Mouse (Mus musculus): ENCODE results near the gene Mindy3. TPM values are rescaled to one million over a fixed set of nuclear protein-coding genes. Genes with fewer than 3 reads are reported as not detected.

Mindy3 gene
- polyA plus RNA-seq, 1 experiment from 2014 or later, result 35.4 TPM

GRCm38 (mm10) chr2:12418121-12418520 lies 1.1 kb downstream of the Mindy3 start:
- peak overlapping the region; percentile 76 for H3K9ac ChIP-seq (replicated peaks; ENCODE audit: low read length)
- H3K27me3 ChIP-seq (ENCODE audit: insufficient read depth, low read length), result no peaks in the 10 kb centered on the region
- peak overlapping the region; percentile 70 for H3K4me2 ChIP-seq (replicated peaks; ENCODE audit: low read depth, low read length)
- no peak overlapping the region for H3K27ac ChIP-seq (ENCODE audit: low read length)
- peak overlapping the region; percentile 75 for H3K4me3 ChIP-seq (ENCODE audit: low read length)
- WGBS, result 44% methylated on average over 8 of the region's 8 CpGs
- H3K4me1 ChIP-seq (ENCODE audit: insufficient read depth, low read length), result peaks cover 8% of the 10 kb centered on the region
- no peaks in the 10 kb centered on the region for H3K36me3 ChIP-seq (ENCODE audit: insufficient read depth, low read length)
- no peaks in the 10 kb centered on the region for H3K9me3 ChIP-seq (ENCODE audit: low read length)
- no peak for ATAC-seq (ENCODE audit: low FRiP score, low TSS enrichment)

GRCm38 (mm10) chr2:12412309-12412708 lies 7.0 kb downstream of the Mindy3 start:
- Histone ChIP-seq H3K27ac (ENCODE audit: low read length) (no peak overlapping the region), H3K36me3 (ENCODE audit: insufficient read depth, low read length) (no peaks in the 10 kb centered on the region), H3K9me3 (ENCODE audit: low read length) (no peaks in the 10 kb centered on the region), H3K4me2 (replicated peaks; ENCODE audit: low read depth, low read length) (no peak overlapping the region), H3K27me3 (ENCODE audit: insufficient read depth, low read length) (no peaks in the 10 kb centered on the region), H3K4me1 (ENCODE audit: insufficient read depth, low read length) (0 out of 2 replicates have a peak, but pooled peaks cover 8% of the 10 kb centered on the region), H3K9ac (replicated peaks; ENCODE audit: low read length) (no peak overlapping the region), H3K4me3 (ENCODE audit: low read length) (no peak overlapping the region)
- no peak for ATAC-seq (ENCODE audit: low FRiP score, low TSS enrichment)
- WGBS, result 89% methylated on average over 2 of the region's 2 CpGs

- peak; percentile 90 for ATAC-seq (ENCODE audit: low FRiP score, low TSS enrichment)
- H3K9ac ChIP-seq (replicated peaks; ENCODE audit: low read length), result no peak overlapping the region
- H3K4me3 ChIP-seq (ENCODE audit: low read length), result no peak overlapping the region
- no peak overlapping the region for H3K4me2 ChIP-seq (replicated peaks; ENCODE audit: low read depth, low read length)
- 0 out of 2 replicates have a peak, but pooled peaks cover 8% of the 10 kb centered on the region for H3K4me1 ChIP-seq (ENCODE audit: insufficient read depth, low read length)
- no peaks in the 10 kb centered on the region for H3K36me3 ChIP-seq (ENCODE audit: insufficient read depth, low read length)
- 11% methylated on average over 2 of the region's 2 CpGs for WGBS
- H3K9me3 ChIP-seq (ENCODE audit: low read length), result no peaks in the 10 kb centered on the region
- H3K27me3 ChIP-seq (ENCODE audit: insufficient read depth, low read length), result no peaks in the 10 kb centered on the region
- 0 out of 2 replicates have a peak overlapping the region, but pooled peaks have one; percentile 8 for H3K27ac ChIP-seq (ENCODE audit: low read length)
Measured at GRCm38 (mm10) chr2:12411129-12411528, 8.1 kb downstream of the Mindy3 start.

GRCm38 (mm10) chr2:12406737-12407136 lies 12.5 kb downstream of the Mindy3 start:
- no peak overlapping the region for H3K9ac ChIP-seq (replicated peaks; ENCODE audit: low read length)
- H3K4me1 ChIP-seq (ENCODE audit: insufficient read depth, low read length), result 0 out of 2 replicates have a peak, but pooled peaks cover 6% of the 10 kb centered on the region
- no peaks in the 10 kb centered on the region for H3K36me3 ChIP-seq (ENCODE audit: insufficient read depth, low read length)
- WGBS, result 81% methylated on average over 2 of the region's 2 CpGs
- no peak overlapping the region for H3K4me3 ChIP-seq (ENCODE audit: low read length)
- H3K27ac ChIP-seq (ENCODE audit: low read length), result no peak overlapping the region
- ATAC-seq (ENCODE audit: low FRiP score, low TSS enrichment), result no peak
- no peaks in the 10 kb centered on the region for H3K9me3 ChIP-seq (ENCODE audit: low read length)
- no peaks in the 10 kb centered on the region for H3K27me3 ChIP-seq (ENCODE audit: insufficient read depth, low read length)
- no peak overlapping the region for H3K4me2 ChIP-seq (replicated peaks; ENCODE audit: low read depth, low read length)

- Histone ChIP-seq H3K4me3 (ENCODE audit: low read length) (no peak overlapping the region), H3K27ac (ENCODE audit: low read length) (no peak overlapping the region), H3K27me3 (ENCODE audit: insufficient read depth, low read length) (no peaks in the 10 kb centered on the region), H3K36me3 (ENCODE audit: insufficient read depth, low read length) (no peaks in the 10 kb centered on the region), H3K4me2 (replicated peaks; ENCODE audit: low read depth, low read length) (no peak overlapping the region), H3K9me3 (ENCODE audit: low read length) (no peaks in the 10 kb centered on the region), H3K4me1 (ENCODE audit: insufficient read depth, low read length) (no peaks in the 10 kb centered on the region), H3K9ac (replicated peaks; ENCODE audit: low read length) (no peak overlapping the region)
- 84% methylated on average over 3 of the region's 3 CpGs for WGBS
- no peak for ATAC-seq (ENCODE audit: low FRiP score, low TSS enrichment)
Measured at GRCm38 (mm10) chr2:12402469-12402868, 16.8 kb downstream of the Mindy3 start.

- H3K4me2 ChIP-seq (replicated peaks; ENCODE audit: low read depth, low read length), result no peak overlapping the region
- no peaks in the 10 kb centered on the region for H3K36me3 ChIP-seq (ENCODE audit: insufficient read depth, low read length)
- no peak overlapping the region for H3K9ac ChIP-seq (replicated peaks; ENCODE audit: low read length)
- no peaks in the 10 kb centered on the region for H3K4me1 ChIP-seq (ENCODE audit: insufficient read depth, low read length)
- H3K27me3 ChIP-seq (ENCODE audit: insufficient read depth, low read length), result no peaks in the 10 kb centered on the region
- H3K4me3 ChIP-seq (ENCODE audit: low read length), result no peak overlapping the region
- ATAC-seq (ENCODE audit: low FRiP score, low TSS enrichment), result no peak
- WGBS, result 85% methylated on average over 1 of the region's 1 CpGs
- H3K9me3 ChIP-seq (ENCODE audit: low read length), result no peaks in the 10 kb centered on the region
- no peak overlapping the region for H3K27ac ChIP-seq (ENCODE audit: low read length)
Measured at GRCm38 (mm10) chr2:12401137-12401536, 18.1 kb downstream of the Mindy3 start.

GRCm38 (mm10) chr2:12389028-12389427 lies 30.2 kb downstream of the Mindy3 start:
- ATAC-seq (ENCODE audit: low FRiP score, low TSS enrichment), result peak; percentile 49; the same call in 1 of the 2 replicates
- Histone ChIP-seq H3K4me2 (replicated peaks; ENCODE audit: low read depth, low read length) (no peak overlapping the region), H3K9me3 (ENCODE audit: low read length) (no peaks in the 10 kb centered on the region), H3K4me1 (ENCODE audit: insufficient read depth, low read length) (no peaks in the 10 kb centered on the region), H3K9ac (replicated peaks; ENCODE audit: low read length) (no peak overlapping the region), H3K36me3 (ENCODE audit: insufficient read depth, low read length) (peaks cover 11% of the 10 kb centered on the region), H3K27me3 (ENCODE audit: insufficient read depth, low read length) (no peaks in the 10 kb centered on the region), H3K27ac (ENCODE audit: low read length) (no peak overlapping the region), H3K4me3 (ENCODE audit: low read length) (no peak overlapping the region)
- 45% methylated on average over 1 of the region's 1 CpGs for WGBS

- H3K27me3 ChIP-seq (ENCODE audit: insufficient read depth, low read length), result no peaks in the 10 kb centered on the region
- no peaks in the 10 kb centered on the region for H3K4me1 ChIP-seq (ENCODE audit: insufficient read depth, low read length)
- H3K36me3 ChIP-seq (ENCODE audit: insufficient read depth, low read length), result peaks cover 11% of the 10 kb centered on the region
- no peak overlapping the region for H3K4me3 ChIP-seq (ENCODE audit: low read length)
- no peak overlapping the region for H3K4me2 ChIP-seq (replicated peaks; ENCODE audit: low read depth, low read length)
- WGBS, result 95% methylated on average over 4 of the region's 4 CpGs
- no peaks in the 10 kb centered on the region for H3K9me3 ChIP-seq (ENCODE audit: low read length)
- ATAC-seq (ENCODE audit: low FRiP score, low TSS enrichment), result no peak
- no peak overlapping the region for H3K27ac ChIP-seq (ENCODE audit: low read length)
- no peak overlapping the region for H3K9ac ChIP-seq (replicated peaks; ENCODE audit: low read length)
Measured at GRCm38 (mm10) chr2:12388569-12388968, 30.7 kb downstream of the Mindy3 start.

- no peaks in the 10 kb centered on the region for H3K9me3 ChIP-seq (ENCODE audit: low read length)
- H3K9ac ChIP-seq (replicated peaks; ENCODE audit: low read length), result no peak overlapping the region
- no peak overlapping the region for H3K27ac ChIP-seq (ENCODE audit: low read length)
- peaks cover 14% of the 10 kb centered on the region for H3K36me3 ChIP-seq (ENCODE audit: insufficient read depth, low read length)
- peaks cover 8% of the 10 kb centered on the region; the same call in 1 of the 2 replicates for H3K4me1 ChIP-seq (ENCODE audit: insufficient read depth, low read length)
- H3K4me2 ChIP-seq (replicated peaks; ENCODE audit: low read depth, low read length), result no peak overlapping the region
- H3K4me3 ChIP-seq (ENCODE audit: low read length), result no peak overlapping the region
- 92% methylated on average over 1 of the region's 1 CpGs for WGBS
- ATAC-seq (ENCODE audit: low FRiP score, low TSS enrichment), result no peak
- H3K27me3 ChIP-seq (ENCODE audit: insufficient read depth, low read length), result no peaks in the 10 kb centered on the region
Measured at GRCm38 (mm10) chr2:12384389-12384788, 34.9 kb downstream of the Mindy3 start.

DNA sequence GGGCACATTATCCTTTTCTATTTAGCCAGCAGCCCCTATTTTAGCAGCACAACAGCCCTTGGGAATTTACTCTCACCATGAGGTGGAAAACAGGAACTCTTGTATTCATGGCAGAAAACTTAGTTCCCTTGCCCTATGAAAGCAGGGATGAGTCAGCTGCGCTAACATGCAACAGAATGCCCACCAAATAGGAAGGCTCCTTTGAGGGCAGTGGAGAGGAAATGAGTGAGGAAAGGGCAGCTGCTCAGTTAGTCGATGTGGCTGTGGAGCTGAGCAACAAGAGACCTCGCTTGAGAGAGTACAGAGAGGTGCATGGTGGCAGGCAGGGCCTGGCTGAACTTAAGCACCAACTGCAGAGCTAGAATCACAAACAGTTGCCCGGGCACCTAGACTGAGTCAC lies 36.6 kb downstream of the Mindy3 start:
- no peak overlapping the region for H3K27ac ChIP-seq (ENCODE audit: low read length)
- no peak for ATAC-seq (ENCODE audit: low FRiP score, low TSS enrichment)
- WGBS, result 59% methylated on average over 4 of the region's 4 CpGs

More for the DNA sequence above, 36.6 kb downstream of the Mindy3 start:
- Histone ChIP-seq H3K36me3 (ENCODE audit: insufficient read depth, low read length) (peaks cover 14% of the 10 kb centered on the region), H3K9ac (replicated peaks; ENCODE audit: low read length) (no peak overlapping the region), H3K27me3 (ENCODE audit: insufficient read depth, low read length) (no peaks in the 10 kb centered on the region), H3K4me1 (ENCODE audit: insufficient read depth, low read length) (peaks cover 8% of the 10 kb centered on the region; the same call in 1 of the 2 replicates), H3K9me3 (ENCODE audit: low read length) (no peaks in the 10 kb centered on the region), H3K4me2 (replicated peaks; ENCODE audit: low read depth, low read length) (no peak overlapping the region), H3K4me3 (ENCODE audit: low read length) (no peak overlapping the region)
